Mouse (Mus musculus) bone marrow, adult 2 months (tissue): Measurements from ENCODE around the gene Scn1b.

Experiments
- CTCF ChIP-seq: fragments of 200-500 bp; IDR thresholded peaks from 2 replicates; pipeline ENCODE4 v1.5.1; 2011; ENCODE audit warnings: low read length, control low read depth; ENCODE audit not compliant: control insufficient read depth, insufficient read depth
- POLR2A ChIP-seq: fragments of 200-500 bp; IDR thresholded peaks from 2 replicates; pipeline ENCODE4 v1.6.1; 2011; ENCODE audit warnings: low read depth, mild to moderate bottlenecking, control low read depth, low read length, borderline replicate concordance; ENCODE audit not compliant: control insufficient read depth

- TF ChIP-seq CTCF (no peak), POLR2A (no peak)
These were observed 48.3 kb upstream of the Scn1b start for GRCm38 (mm10) chr7:31175096-31175495.
